Mouse (Mus musculus) ovary, postnatal 36 days (tissue): ENCODE results near the gene Grb7.

ENCODE experiments used
- DNase-seq: peaks from one replicate; pipeline ENCODE4 v3.0.0; 2022; ENCODE audit warnings: low spot score, mixed read lengths

The Grb7 gene

DNA sequence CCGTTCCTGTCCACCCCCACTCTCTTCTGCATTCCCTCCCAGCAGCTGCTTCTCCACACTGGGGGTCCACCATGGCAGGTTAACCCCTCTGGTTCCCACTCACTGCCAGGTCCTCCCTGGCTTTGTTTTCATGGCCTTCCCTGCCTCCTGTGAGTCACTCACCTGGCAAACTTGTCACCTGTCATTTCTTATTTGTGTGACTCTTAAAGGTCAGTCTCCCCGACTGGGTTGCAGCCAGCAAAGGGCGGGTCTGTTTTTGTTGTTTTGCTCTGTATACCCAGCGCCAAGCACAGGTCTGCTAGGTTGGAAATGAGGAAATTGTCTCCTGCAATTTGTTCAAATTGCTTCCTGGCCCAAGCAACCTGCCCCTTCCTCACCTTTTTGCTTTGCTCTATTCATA, 515 bp upstream of the Grb7 start:
- DNase-seq, result no peak

DNA sequence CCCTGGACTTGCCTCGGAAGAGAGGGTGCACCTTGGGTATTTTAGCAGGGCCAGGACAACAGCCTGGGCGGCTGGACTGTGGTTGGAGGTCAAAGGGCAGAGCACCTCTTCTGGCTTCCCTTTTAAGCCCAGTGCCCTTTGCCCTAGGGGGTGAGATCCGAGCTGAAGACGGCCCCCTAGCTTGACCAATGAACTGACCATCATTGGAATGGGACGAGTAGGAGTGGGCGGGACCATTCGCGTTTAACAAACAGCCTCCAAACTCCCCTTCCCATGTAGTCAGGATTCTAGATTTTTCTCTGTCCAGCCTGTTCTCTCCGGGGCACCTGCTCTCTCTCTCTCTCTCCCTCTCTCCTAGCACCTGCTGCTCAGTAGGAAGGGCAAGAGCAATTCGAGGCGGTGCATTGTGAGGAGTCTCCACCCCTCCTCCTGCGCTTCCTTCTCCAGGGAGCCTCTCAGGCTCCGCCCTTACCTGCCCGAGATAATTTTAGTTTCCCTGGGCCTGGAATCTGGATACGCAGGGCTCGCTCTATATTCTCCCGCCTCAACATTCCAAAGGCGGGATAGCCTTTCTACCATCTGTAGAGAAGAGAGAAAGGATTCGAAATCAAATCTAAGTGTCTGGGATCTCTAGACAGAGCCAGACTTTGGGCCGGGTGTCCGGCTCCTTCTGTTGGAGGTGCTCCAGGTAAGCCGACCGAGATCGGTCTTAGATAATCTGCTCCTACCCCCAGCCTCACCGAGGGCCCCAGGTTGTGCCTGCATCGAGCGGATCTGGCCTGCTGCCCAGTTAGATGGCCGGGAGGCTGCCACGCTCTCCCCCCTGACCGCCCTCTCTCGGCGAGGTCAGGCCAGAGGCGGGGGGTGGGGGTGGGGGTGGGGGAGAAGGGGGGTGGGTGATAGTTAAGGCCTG, 624 bp downstream of the Grb7 start:
- DNase-seq, result no peak

DNA sequence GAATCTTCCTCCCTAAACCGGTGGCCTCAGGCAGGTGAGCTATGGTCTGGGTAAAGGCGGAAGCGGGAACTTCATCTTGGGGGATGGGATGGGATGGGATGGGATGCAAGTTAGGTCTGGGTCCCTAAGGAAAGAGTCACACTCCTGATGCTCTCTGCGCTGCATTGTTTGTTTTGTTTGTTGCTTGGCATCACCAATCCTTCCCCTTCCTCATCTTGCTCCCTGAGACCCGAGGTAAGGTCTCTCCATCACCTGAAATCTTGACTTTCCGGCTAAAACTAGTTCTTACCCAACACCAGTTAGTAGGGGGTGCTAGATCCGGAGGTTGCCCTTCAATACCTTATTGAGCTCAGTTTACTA, 1.3 kb downstream of the Grb7 start:
- DNase-seq, result no peak

DNA sequence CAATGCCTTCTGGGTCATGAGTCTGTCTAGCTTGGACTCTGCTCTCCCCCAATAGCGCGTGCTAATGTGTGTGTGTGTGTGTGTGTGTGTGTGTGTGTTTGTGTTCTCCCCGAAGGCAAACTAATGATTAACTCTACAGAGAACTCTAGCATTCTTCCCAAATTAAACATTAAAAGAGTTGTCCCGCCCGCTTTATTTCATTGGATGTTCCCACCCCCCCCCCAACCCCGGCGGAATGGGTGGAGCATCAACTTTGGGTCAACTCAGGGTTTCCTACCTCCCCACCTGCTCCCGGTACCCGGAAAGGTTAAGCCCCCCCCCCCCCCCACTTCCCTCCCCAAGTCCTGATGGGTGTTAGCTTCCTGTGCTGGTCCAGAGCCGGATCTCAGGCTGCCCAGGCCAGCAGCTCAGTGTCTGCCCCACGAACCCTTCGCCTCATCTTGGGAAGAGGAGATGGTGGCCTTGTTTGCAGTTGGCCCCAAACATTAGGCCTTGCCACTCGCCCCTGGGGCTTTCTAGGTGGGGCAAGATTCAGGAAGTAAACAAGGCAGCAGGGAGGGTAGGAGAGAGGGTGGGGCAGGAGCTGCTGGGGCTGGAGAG, 2.1 kb downstream of the Grb7 start:
- no peak for DNase-seq

DNA sequence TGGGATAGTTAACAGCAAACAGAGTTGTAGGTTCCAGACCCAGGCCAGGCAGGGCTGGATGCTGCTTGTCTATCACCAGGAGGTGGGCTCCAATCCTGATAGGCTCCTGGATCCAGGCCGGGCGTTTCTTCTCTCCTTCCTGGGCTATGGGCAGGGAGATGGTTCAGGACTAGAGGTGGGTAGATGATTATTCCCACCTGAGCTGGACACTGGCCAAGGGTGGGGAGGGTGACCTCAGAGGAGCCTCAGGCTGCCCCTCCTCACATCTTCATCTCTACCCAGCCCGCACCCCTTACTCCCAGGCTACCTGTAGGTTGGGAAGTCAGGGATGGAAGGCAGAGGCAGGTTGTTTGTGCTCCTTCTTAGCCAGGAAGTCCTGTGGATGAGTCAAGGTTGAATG, 3.2 kb downstream of the Grb7 start:
- DNase-seq, result no peak

DNA sequence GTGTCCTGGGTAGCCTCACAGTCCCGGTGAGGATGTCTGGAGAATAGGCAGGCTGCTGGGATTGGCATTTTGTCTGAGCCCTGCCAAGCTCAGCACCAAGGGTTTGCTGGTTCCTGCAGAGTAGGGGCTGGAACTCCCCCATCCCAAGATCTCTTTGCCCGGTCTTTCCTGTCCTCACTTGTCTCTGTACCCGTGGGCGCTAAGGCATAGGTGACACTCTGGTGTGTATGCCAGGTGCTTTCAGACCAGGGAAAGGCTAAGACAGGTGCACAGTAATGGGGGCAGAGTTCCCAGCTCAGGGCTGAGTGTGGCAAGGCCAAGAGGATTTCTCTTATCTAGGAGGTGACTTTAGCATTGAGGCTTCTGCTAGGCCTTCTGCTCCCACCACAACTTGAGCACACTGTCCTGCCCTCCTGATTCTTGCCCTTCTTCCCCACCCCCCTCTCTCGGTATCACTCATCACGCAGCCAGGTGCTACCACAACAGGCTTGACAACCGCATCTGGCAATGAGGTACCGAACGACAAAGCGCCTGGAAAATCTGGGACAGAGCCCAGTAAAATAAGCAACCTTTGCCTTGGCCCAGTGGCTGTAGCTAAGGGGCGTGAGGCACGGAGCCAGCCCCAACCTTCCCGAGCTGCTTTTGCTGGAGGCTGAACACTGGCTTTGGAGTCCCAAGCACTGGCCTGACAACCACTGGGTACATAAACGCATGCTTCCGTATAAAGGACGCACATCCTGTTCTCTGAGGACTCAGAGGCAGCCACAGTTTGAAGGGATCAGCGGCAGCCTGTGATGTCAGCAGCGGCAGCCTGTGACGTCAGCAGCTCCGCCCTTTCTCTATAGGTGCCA, 4.0 kb downstream of the Grb7 start:
- no peak for DNase-seq

DNA sequence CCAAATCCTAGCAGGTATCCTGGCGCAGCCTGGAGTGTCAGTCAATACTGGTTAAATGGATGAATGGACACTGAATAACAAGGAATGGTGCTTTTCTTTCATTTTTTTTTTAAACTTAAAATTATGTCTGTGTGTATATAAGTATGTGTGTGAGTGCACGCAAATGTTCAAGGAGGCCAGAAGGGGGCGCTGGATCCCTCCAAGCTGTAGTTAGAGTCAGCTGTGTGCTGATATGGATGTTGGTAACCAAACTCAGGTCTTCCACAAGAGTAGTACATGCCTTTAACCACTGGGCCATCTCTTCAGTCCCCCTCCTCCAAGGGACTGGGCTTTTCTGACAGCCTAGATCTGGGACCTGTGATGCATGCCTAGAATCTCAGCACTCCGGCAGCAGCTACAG, 9.3 kb downstream of the Grb7 start:
- DNase-seq, result no peak

DNA sequence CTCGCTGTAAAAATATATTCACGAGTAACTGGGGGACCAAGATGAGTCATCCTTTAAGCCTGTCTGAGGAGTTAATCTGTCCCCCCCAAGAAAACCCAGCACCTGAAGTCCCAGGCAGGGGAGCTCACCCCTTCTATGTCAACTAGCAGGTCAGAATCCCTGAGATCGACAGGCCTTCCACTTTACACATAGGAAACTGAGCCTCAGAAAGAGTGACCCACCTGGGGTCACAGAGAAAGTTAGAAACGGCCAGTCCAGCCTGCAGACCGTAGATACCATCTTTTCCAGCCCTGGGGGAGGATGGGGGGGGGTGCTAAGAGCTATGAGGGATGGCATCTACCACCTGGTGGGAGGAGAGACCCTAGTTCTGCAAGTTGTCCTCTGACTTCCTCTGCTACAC, 10.4 kb downstream of the Grb7 start:
- DNase-seq, result no peak

DNA sequence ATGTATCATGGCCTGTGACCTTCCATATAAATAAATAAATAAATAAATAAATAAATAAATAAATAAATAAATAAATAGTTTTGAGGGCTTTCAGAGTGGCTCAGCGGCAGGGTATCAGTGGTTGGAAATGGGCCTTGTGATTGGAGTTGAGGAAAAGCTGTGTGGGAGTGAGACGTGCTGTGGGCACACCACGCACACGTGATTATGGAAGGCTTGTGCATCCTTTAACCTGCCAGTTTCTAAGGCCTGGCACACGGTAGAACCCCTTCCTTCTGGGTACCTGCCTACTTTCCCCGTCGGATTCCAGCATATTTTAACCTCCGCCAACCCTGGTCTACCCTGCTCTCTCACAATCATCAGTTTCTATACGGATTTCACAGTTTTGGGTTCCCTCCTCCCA, 10.8 kb downstream of the Grb7 start:
- DNase-seq, result no peak

DNA sequence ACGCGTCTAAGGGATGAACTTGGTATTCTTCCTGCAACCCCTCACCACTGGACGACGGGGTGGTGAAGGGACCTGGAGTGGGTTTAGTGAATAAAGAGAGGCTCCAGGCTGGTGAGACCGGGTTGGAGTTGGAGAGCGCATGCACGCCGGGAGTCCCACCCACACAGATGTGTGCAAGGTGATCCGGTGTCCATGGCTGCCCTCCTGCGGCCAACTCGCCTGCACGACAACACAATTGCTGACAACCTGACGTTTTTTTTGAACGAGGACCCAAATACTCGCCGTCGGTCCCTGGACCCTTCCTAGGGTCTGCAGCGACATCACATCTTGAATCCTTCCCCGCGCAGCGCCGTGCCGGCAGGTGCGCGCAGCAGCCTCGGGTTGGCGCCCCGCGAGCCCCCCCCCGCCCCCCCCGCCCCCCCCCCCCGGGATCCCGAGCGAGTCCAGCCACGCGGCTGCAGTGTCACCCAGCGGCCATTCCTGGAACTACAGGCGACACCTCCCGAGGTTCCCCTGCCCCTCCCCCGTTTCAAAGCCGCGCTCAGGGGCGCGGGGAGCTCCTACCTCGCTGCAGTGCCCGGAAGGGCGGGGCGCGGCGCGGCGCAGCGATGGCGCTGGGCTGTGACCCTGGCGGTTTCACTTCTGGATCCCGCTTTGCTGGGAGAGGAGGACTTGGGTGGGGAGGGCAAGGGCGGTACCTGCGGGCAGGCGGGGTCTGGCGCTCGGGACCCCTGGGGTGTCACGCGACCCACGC, 11.3 kb downstream of the Grb7 start:
- DNase-seq, result peak; percentile 85

DNA sequence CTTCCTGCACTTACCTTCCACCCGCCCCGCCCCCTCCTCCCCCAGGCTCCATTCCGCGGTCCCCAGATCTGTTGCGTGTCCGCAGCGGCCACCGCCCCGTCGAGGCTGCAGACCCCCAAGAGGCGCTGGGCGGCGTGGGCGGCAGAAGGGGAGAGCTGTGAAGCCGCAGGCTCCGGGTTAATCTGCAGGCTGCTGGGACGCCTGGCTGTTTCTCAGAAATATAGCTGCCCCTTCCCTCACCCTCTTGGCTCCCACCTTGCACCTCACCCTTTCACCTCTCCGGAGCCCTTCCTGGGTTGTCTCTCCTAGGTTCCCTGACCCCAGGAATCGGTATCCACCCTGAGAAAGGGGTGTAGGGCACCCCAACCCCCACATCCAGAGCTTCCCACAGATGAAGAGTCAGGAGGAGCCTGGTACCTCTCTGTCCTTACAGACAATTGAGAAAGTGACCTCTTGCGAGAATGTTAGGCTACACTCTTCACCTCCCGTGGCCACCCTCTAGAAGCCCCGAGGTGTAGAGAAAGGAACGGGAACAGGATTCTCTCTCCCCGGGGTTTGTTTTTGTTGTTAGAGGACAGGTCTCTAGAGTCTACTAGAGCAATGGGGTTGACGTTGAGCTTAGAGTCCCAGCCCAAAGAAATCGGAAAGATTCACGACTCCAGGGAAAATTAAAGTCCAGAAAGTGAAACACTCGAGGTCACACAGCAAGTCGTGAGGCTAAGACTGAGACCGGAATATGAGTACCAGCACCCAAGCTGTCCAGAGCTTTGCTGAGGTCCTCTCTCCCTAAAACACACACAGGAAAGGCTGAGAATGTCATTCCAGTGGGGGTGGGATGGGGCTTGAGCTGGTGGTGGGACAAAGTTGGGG, 12.2 kb downstream of the Grb7 start:
- DNase-seq, result no peak

DNA sequence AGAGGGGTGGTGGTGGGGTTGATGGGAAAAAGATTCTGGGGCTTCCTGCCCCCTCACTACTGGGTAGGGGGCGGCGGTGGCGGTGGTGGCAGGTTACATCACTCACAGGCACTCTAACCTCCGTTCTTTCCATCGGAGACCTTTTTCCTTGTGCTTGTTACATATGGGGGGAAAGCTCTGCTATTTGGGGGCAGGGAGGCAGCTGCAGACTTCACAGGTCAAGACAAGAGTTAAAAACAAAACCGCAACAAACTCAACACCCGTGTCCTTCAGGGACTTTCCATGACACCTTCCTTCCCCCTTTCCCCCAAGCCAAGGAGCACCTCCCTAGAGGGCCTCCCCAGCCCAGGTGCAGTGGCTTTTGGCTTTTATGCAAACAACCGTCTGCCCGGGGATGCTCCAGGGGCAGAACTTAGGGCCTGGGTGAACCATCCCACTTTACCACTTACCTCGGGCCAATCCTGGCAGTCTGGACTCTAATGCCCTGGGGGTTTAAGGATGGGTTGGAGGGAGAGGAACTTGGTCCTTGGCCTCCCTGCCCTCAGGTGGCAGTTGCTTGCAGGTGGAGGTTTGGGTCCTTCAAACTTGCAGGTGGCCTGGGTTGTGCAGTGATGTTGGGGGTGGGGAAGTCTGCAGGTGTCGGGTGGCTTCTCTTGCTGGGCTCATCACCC, 13.0 kb downstream of the Grb7 start:
- DNase-seq, result no peak

DNA sequence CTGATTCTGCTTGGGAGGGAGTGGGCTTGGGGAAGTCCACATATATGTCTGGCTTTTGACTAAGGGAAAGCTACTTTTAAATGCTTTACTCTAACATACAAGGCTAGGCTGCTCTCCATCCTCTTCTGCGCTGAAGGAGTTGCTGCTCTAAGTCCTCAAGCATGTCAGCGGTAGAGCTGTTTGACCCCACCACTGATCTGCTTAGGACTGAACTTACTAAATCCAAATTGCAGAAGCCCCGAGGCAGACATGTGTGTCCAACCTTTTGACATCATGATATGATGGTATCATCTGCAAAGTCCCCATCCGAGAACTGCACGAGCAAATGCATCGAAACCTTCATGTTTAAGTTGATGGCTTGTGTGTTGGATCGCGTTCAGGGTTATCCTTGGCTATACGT, 13.7 kb downstream of the Grb7 start:
- no peak for DNase-seq

DNA sequence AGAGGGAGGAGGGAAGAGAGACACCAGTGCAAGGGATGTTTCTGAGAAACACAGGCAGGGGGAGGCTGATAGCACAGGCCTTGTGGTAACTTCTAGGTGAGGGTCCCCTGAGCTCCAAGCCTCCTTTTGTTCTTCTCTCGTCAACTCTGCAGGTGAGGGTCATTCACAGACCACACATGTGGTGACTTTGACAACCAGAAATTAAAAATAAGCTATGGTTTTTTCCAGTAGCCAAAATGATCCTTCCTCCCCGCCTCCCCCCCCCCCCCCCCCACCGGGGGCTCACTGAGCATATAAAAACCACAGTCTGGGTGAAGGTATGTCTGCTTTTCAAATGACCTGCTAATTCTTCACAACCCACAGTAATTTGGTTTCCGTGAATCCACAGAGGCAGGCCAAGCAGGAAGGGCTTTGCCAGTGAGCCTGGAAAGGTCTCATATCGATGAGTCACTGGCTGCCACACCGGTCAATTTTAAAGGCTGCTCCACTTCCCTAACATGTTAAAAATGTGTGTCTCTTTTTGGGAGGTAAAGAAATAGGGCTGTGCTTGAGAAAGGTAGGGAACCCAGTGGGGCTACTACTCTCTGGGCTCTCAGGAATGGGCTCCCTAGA, 15.0 kb downstream of the Grb7 start:
- no peak for DNase-seq

DNA sequence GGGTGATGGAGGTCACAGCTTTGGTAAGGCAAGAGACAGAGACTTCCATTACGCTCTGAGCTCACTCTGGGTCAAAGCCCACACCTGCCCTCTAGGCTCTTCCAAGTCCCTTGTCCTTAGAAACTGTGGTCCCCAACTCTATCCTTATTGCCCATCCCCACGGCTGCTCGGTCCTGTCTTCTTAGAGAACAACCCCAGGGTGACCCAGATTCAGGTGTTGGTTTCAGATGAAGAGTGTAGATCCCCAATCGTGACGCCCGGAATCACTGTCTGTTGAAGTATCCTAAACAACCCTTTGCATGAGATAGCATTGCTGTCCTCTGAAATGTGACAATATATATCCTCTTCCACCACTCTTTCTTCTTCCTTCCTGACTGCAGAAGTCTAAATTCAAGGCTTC, 16.1 kb downstream of the Grb7 start:
- no peak for DNase-seq

DNA sequence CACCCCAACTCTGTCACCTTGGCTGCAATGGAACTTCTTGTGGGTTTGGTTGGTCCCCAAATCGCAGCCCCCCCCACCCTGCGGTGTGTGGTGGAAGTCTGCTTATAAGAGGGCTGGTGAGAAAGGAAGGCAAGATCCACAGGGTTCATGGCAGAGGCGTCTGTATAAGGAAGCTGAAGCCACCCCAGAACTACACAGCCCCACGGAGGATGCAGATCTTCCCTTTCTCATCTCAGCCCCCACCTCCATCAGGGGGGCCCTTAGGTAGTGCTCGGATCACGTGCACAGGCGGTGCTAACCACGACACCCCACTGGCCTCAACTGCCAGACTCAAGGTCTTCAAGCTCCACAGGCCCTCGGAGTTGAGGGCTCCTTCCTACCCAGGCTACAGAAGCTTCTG, 17.7 kb downstream of the Grb7 start:
- DNase-seq, result no peak

DNA sequence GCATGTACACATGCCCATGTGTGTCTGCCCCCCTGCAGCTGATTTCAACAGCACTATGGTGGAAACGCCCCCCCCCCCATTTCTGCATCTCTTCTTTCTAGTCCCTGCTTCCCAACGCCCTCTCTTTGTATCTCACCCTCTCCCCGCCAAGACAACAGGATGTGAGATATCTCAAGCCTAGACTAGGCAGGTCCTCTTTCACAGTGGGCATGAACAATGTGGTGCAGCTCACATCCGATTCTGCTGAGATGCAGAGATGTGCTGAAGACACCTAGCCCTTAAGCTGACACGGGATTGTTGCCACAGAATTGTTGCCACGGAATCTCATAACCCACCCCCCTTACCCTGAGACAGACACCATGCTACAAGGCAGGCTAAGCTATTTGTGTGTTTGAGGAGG, 18.3 kb downstream of the Grb7 start:
- no peak for DNase-seq

DNA sequence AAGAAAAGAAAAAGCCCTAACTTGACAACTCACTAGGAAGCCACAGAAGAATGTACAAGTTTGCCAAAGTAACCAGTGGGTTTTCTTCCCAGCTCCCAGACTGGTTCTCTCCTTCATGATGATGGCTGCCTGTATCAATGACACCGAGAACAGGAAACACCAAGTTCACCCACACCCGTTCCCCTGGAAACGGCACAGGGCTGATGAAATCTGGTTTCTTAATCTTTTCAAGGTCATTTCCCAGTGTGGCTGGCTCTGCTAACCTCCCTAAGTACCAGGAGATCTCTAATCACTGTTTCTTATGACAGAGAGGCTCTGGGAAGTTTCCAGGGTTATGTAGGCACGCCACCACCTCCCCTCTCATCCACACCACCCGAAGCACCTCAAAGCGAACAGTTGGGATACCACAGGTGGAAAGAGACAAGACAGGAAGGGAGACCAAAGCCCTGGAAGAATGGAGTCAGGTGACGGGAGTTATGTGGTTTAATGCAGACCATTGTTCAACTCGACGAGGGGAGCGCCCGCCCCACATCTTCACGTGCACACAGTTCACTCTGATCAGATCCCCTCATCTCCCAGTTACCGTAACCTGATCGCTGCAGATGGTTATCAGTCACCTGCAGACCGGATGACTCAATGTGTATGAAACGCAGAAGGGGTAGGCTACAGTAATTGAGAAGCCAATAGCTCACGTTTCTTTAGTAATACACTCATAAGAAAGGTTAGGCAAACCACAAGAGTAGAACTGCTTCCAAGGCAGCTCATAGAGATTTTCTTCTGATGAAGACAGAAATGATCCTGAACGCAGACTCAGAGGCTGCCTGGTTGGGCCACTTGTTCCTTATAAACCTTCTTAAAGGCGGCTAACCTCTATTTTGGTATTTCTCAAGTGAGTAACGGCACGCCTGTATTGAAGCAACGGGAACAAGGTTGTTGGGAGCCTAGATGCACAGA, 23.8 kb downstream of the Grb7 start:
- no peak for DNase-seq

DNA sequence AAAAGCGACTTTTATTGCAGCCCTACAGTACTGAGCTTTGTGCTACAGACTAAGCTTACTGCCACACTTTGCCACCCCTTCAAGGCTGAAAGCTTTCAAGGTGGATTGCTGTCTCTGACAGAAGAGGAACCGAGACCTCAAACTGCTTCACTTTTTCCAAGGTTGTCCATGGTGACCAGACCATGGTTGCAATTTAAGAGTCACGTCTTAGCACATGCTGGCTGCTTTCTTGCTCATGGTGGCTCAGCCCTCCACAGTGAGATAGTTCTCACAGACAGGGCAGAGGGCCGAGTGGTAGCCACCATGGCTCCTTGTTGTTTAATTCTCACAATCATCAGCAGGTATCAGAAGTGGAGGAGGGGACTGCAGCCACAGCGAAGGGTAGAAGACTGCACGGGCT, 24.6 kb downstream of the Grb7 start:
- DNase-seq, result no peak
